In the genomic region with DNA sequence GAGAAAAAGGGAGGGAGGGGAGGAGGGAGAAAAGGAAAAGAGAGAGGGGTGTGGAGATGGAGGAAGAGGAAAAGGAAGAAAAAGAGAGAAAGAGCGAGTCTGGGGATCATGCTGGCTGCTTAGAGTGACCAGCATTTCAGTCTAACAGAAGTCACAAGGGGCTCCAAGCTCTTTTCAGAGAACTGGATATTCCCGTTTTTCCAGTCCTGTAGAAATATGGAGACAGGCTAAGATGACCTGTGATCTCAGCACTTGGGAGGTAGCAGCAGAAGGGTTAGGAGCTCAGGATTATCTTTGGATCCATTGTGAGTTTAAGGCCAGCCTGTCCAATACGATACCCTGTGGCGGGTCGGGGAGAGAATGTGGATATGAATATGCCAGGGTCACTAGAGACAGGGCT, we compare ENCODE assay signal across 29 mouse cellular contexts. TPM values are rescaled to one million over a fixed set of nuclear protein-coding genes. Genes with fewer than 3 reads are reported as not detected.
A peak's percentile ranks its signal among the peaks of the same experiment; 100 is the strongest.
DNase-seq lines count a peak whose midpoint lies in the region; ATAC-seq and TF ChIP-seq lines count a peak whose summit lies in the region.
"Had no signal": no experiment of that assay in that cellular context is flagged by ENCODE, and none has a peak within 500 bp of the region (broad histone marks: within the 10 kb centered on the region; RNA-seq: fewer than 3 reads in every experiment).

No protein-coding gene starts in this region.

- 71% methylated on average over 5 of the region's 5 CpGs for WGBS in intestine, embryonic 14.5 days
- 41% methylated on average over 5 of the region's 5 CpGs for WGBS in intestine, postnatal 0 days
- WGBS in lung, embryonic 14.5 days, result 57% methylated on average over 5 of the region's 5 CpGs
- WGBS in intestine, embryonic 15.5 days, result 55% methylated on average over 5 of the region's 5 CpGs

- H3K27me3 ChIP-seq in intestine, embryonic 14.5 days (replicated peaks; ENCODE audit: control insufficient read depth, insufficient read depth, low read length), result 0 out of 2 replicates have a peak, but pooled peaks cover 2% of the 10 kb centered on the region
- no peaks in the 10 kb centered on the region for H3K27me3 ChIP-seq in intestine, postnatal 0 days (replicated peaks; ENCODE audit: control insufficient read depth, insufficient read depth, low read length)
- H3K27me3 ChIP-seq in lung, embryonic 14.5 days (ENCODE audit: insufficient read depth, low read length), result no peaks in the 10 kb centered on the region
- H3K27me3 ChIP-seq in intestine, embryonic 15.5 days (replicated peaks), result no peaks in the 10 kb centered on the region
- H3K27me3 ChIP-seq: CH12.LX; embryonic facial prominence, embryonic 15.5 days; Patski had no signal

- no peak for TF ChIP-seq CTCF in intestine, postnatal 0 days (IDR thresholded peaks at IDR 0.05; ENCODE audit: low read depth)
- TF ChIP-seq CTCF in lung, embryonic 14.5 days (IDR thresholded peaks at IDR 0.05; ENCODE audit: low read depth), result no peak

- H3K9me3 ChIP-seq in intestine, embryonic 14.5 days (ENCODE audit: control insufficient read depth, low read length), result no peaks in the 10 kb centered on the region
- H3K9me3 ChIP-seq in intestine, postnatal 0 days (ENCODE audit: control insufficient read depth), result no peaks in the 10 kb centered on the region
- H3K9me3 ChIP-seq in lung, embryonic 14.5 days (ENCODE audit: low read depth, low read length), result no peaks in the 10 kb centered on the region
- no peaks in the 10 kb centered on the region for H3K9me3 ChIP-seq in intestine, embryonic 15.5 days
- H3K9me3 ChIP-seq: embryonic facial prominence, embryonic 13.5 days; embryonic facial prominence, embryonic 15.5 days; forebrain, embryonic 10.5 days; forebrain, embryonic 12.5 days; G1E had no signal

- no peaks in the 10 kb centered on the region for H3K36me3 ChIP-seq in intestine, embryonic 14.5 days (ENCODE audit: control insufficient read depth, insufficient read depth, low read length)
- H3K36me3 ChIP-seq in intestine, postnatal 0 days (ENCODE audit: control insufficient read depth, insufficient read depth), result no peaks in the 10 kb centered on the region
- H3K36me3 ChIP-seq in lung, embryonic 14.5 days (ENCODE audit: insufficient read depth), result no peaks in the 10 kb centered on the region
- H3K36me3 ChIP-seq in intestine, embryonic 15.5 days, result no peaks in the 10 kb centered on the region
- H3K36me3 ChIP-seq: embryonic facial prominence, embryonic 13.5 days; embryonic facial prominence, embryonic 15.5 days; forebrain, embryonic 10.5 days; forebrain, embryonic 12.5 days; G1E had no signal

- 0 out of 2 replicates have a peak, but pooled peaks have one; percentile 4 for ATAC-seq in intestine, embryonic 14.5 days (replicated peaks; ENCODE audit: low FRiP score, low TSS enrichment, low read depth)
- ATAC-seq in intestine, postnatal 0 days, result no peak
- no peak for ATAC-seq in lung, embryonic 14.5 days (ENCODE audit: insufficient read depth)
- peak; percentile 71 for ATAC-seq in intestine, embryonic 15.5 days
- ATAC-seq: activated CD4-positive, CD25-positive, alpha-beta regulatory T cell, adult 4 months; CD4-positive, CD25-positive, alpha-beta regulatory T cell, adult 4 months; forebrain, embryonic 14.5 days; forebrain, embryonic 16.5 days; Patski had no signal

- no peak overlapping the region for H3K27ac ChIP-seq in intestine, embryonic 14.5 days (ENCODE audit: low read depth)
- H3K27ac ChIP-seq in intestine, postnatal 0 days (ENCODE audit: low read depth, low read length), result no peak overlapping the region
- H3K27ac ChIP-seq in lung, embryonic 14.5 days (ENCODE audit: low read depth), result no peak overlapping the region
- no peak overlapping the region for H3K27ac ChIP-seq in intestine, embryonic 15.5 days
- H3K27ac ChIP-seq: embryonic facial prominence, embryonic 13.5 days; embryonic facial prominence, embryonic 15.5 days; forebrain, embryonic 10.5 days; forebrain, embryonic 12.5 days had no signal

- H3K4me2 ChIP-seq in intestine, embryonic 14.5 days (ENCODE audit: low read length), result no peak overlapping the region
- H3K4me2 ChIP-seq in intestine, postnatal 0 days (replicated peaks; ENCODE audit: low read depth), result no peak overlapping the region
- no peak overlapping the region for H3K4me2 ChIP-seq in lung, embryonic 14.5 days
- H3K4me2 ChIP-seq in intestine, embryonic 15.5 days (replicated peaks), result 0 out of 2 replicates have a peak overlapping the region, but pooled peaks have one; percentile 4
- H3K4me2 ChIP-seq: embryonic facial prominence, embryonic 13.5 days; embryonic facial prominence, embryonic 15.5 days; forebrain, embryonic 12.5 days had no signal

- peak; percentile 21 for DNase-seq in embryo, embryonic 10 days (ENCODE audit: low spot score)
- DNase-seq in embryo, embryonic 9.5 days (ENCODE audit: extremely low spot score), result no peak
- DNase-seq in intestine, embryonic 14.5 days (ENCODE audit: low spot score), result no peak
- peak; percentile 53 for DNase-seq in lung, embryonic 14.5 days
- DNase-seq in lung, postnatal 14 days, result no peak
- no peak for DNase-seq in thymus, adult 18-20 months
- DNase-seq: adrenal gland, adult 8-10 months; adrenal gland, postnatal 14 days; adrenal gland, postnatal 36 days; B cell, adult 2 months; cerebellum, adult 11-12 months; cerebellum, adult 2 months; cerebellum, adult 9-10 months; cerebellum, postnatal 10 days; cerebellum, postnatal 25 days had no signal

- H3K4me3 ChIP-seq in intestine, embryonic 14.5 days (ENCODE audit: low read depth, low read length), result no peak overlapping the region
- H3K4me3 ChIP-seq in intestine, postnatal 0 days (ENCODE audit: low read depth, low read length), result no peak overlapping the region
- no peak overlapping the region for H3K4me3 ChIP-seq in lung, embryonic 14.5 days (ENCODE audit: low read depth, low read length)
- no peak overlapping the region for H3K4me3 ChIP-seq in intestine, embryonic 15.5 days (replicated peaks)
- H3K4me3 ChIP-seq: embryonic facial prominence, embryonic 13.5 days; embryonic facial prominence, embryonic 15.5 days; erythroblast, embryonic 14.5 days; forebrain, embryonic 10.5 days; forebrain, embryonic 12.5 days had no signal

- H3K4me1 ChIP-seq in intestine, embryonic 14.5 days (replicated peaks; ENCODE audit: control insufficient read depth, insufficient read depth, low read length), result no peaks in the 10 kb centered on the region
- no peaks in the 10 kb centered on the region for H3K4me1 ChIP-seq in intestine, postnatal 0 days (replicated peaks; ENCODE audit: control insufficient read depth, insufficient read depth, low read length)
- H3K4me1 ChIP-seq in lung, embryonic 14.5 days (ENCODE audit: insufficient read depth), result no peaks in the 10 kb centered on the region
- 0 out of 2 replicates have a peak, but pooled peaks cover 3% of the 10 kb centered on the region for H3K4me1 ChIP-seq in intestine, embryonic 15.5 days (replicated peaks)

- H3K9ac ChIP-seq in intestine, embryonic 14.5 days (ENCODE audit: low read length), result no peak overlapping the region
- H3K9ac ChIP-seq in intestine, postnatal 0 days (ENCODE audit: low read depth, low read length), result no peak overlapping the region
- no peak overlapping the region for H3K9ac ChIP-seq in lung, embryonic 14.5 days
- no peak overlapping the region for H3K9ac ChIP-seq in intestine, embryonic 15.5 days
- H3K9ac ChIP-seq: embryonic facial prominence, embryonic 13.5 days; embryonic facial prominence, embryonic 15.5 days; forebrain, embryonic 12.5 days had no signal

RNA-seq across cellular contexts. Expression of a gene that starts 22.9 kb away (rescaled TPM):
- polyA plus RNA-seq in intestine, embryonic 14.5 days (2014; fragmentation: Nextera tagmentation; extraction: Ambion mirVana), result 84.7 and 85.2 TPM in 2 replicates
- 122 and 124 TPM in 2 replicates for polyA plus RNA-seq in intestine, postnatal 0 days (2015; fragmentation: Nextera tagmentation; extraction: Ambion mirVana)
- 59.5 and 62.0 TPM in 2 replicates for polyA plus RNA-seq in lung, embryonic 14.5 days (2014; fragmentation: Nextera tagmentation; extraction: Ambion mirVana)
- polyA plus RNA-seq in intestine, embryonic 15.5 days (2015; fragmentation: Nextera tagmentation; extraction: Ambion mirVana), result 230 and 236 TPM in 2 replicates

RNA-seq across cellular contexts. Expression of a gene that starts 57.9 kb away (rescaled TPM):
- polyA plus RNA-seq in intestine, embryonic 14.5 days (2014; fragmentation: Nextera tagmentation; extraction: Ambion mirVana), result 17.2 and 17.5 TPM in 2 replicates
- polyA plus RNA-seq in intestine, postnatal 0 days (2015; fragmentation: Nextera tagmentation; extraction: Ambion mirVana), result 39.9 and 41.7 TPM in 2 replicates
- polyA plus RNA-seq in lung, embryonic 14.5 days (2014; fragmentation: Nextera tagmentation; extraction: Ambion mirVana), result 12.9 and 14.1 TPM in 2 replicates
- 20.6 and 22.0 TPM in 2 replicates for polyA plus RNA-seq in intestine, embryonic 15.5 days (2015; fragmentation: Nextera tagmentation; extraction: Ambion mirVana)

Comparison
In these comparisons a context has a peak if more than half of its experiments do, and no peak if none do; other contexts are left out.
1. DNase-seq: peak in embryo, embryonic 10 days (single experiment) and lung, embryonic 14.5 days (single experiment); none in embryo, embryonic 9.5 days (single experiment), intestine, embryonic 14.5 days (single experiment), lung, postnatal 14 days (single experiment) and thymus, adult 18-20 months (0 of 2).
2. ATAC-seq: peak in intestine, embryonic 14.5 days (single experiment) and intestine, embryonic 15.5 days (single experiment); none in intestine, postnatal 0 days (single experiment) and lung, embryonic 14.5 days (single experiment).